ENCODE assay signal across 10 mouse cellular contexts in the genomic region with DNA sequence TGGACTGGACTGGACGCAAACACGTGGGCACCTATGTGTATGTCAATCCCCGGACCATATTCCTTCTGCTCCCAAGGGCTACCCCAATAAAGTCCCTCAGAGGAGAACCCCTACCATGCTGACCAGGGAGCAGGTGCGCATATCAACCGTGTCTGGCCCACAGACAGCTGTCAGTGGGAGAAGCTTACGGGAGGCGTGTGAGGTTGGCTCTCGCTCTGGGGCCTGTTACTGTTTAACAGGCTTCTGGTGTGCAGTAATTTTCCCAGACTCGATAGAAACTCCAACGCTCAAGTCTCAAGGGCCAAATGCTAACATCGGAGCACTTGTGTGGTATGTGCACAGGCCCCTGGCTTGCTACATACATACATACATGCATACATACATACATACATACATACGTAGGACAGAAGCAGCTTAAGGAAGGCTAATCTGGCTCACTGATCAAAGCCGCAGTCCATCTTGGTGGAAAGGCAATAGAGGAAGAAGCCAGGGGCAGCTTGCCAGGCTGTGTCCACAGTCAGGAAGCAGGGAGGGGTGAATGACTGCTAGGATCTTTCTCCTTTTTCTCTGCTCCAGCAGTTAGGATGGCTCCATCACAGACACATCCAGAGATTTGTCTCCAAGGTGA. TPM values are rescaled to one million over a fixed set of nuclear protein-coding genes. Genes with fewer than 3 reads are reported as not detected.
DNase-seq lines count a peak whose midpoint lies in the region; ATAC-seq and TF ChIP-seq lines count a peak whose summit lies in the region.
"Had no signal": no experiment of that assay in that cellular context is flagged by ENCODE, and none has a peak within 500 bp of the region (broad histone marks: within the 10 kb centered on the region; RNA-seq: fewer than 3 reads in every experiment).

No protein-coding gene starts in this region.

- no peak overlapping the region for H3K4me3 ChIP-seq in lung, embryonic 14.5 days (ENCODE audit: low read depth, low read length)
- H3K4me3 ChIP-seq: heart, embryonic 13.5 days; midbrain, embryonic 12.5 days had no signal

- peaks cover 4% of the 10 kb centered on the region; the same call in 1 of the 2 replicates for H3K4me1 ChIP-seq in lung, embryonic 14.5 days (ENCODE audit: insufficient read depth)
- H3K4me1 ChIP-seq: midbrain, embryonic 12.5 days had no signal

- no peak overlapping the region for H3K9ac ChIP-seq in lung, embryonic 14.5 days
- H3K9ac ChIP-seq: heart, embryonic 13.5 days; midbrain, embryonic 12.5 days had no signal

- DNase-seq in adrenal gland, postnatal 10 days, result peak; percentile 80
- DNase-seq in adrenal gland, adult 8-10 months, result no peak
- DNase-seq in layer of hippocampus, postnatal 10 days (ENCODE audit: low spot score in 2 of 2), result peak; percentile 48 to 49
- no peak for DNase-seq in layer of hippocampus, adult 9-10 months (ENCODE audit: low spot score)
- peak; percentile 66 for DNase-seq in lung, embryonic 14.5 days
- no peak for DNase-seq in testis, postnatal 14 days (ENCODE audit: low spot score)
- no peak for DNase-seq in thymus, postnatal 14 days

- no peak overlapping the region for H3K4me2 ChIP-seq in lung, embryonic 14.5 days
- H3K4me2 ChIP-seq: heart, embryonic 13.5 days; midbrain, embryonic 12.5 days had no signal

- WGBS in lung, embryonic 14.5 days, result 67% methylated on average over 13 of the region's 13 CpGs

- no peaks in the 10 kb centered on the region for H3K36me3 ChIP-seq in lung, embryonic 14.5 days (ENCODE audit: insufficient read depth)
- H3K36me3 ChIP-seq: heart, embryonic 13.5 days; midbrain, embryonic 12.5 days had no signal

- H3K9me3 ChIP-seq in lung, embryonic 14.5 days (ENCODE audit: low read depth, low read length), result no peaks in the 10 kb centered on the region
- H3K9me3 ChIP-seq: heart, embryonic 13.5 days; midbrain, embryonic 12.5 days had no signal

- peak overlapping the region; percentile 8; the same call in 1 of the 2 replicates for H3K27ac ChIP-seq in lung, embryonic 14.5 days (ENCODE audit: low read depth)
- H3K27ac ChIP-seq: heart, embryonic 13.5 days; midbrain, embryonic 12.5 days had no signal

- H3K27me3 ChIP-seq in lung, embryonic 14.5 days (ENCODE audit: insufficient read depth, low read length), result no peaks in the 10 kb centered on the region
- H3K27me3 ChIP-seq: heart, embryonic 13.5 days; midbrain, embryonic 12.5 days had no signal

- ATAC-seq in hematopoietic stem cell, adult 5-6 weeks (replicated peaks in 1 of 2; ENCODE audit: insufficient read depth in 1 of 2, low FRiP score in 2 of 2, low TSS enrichment in 1 of 2, low read depth in 1 of 2, poor library complexity in 2 of 2, severe bottlenecking in 2 of 2), result peak; percentile 51 to 63; a peak in 3 of 4 replicates
- no peak for ATAC-seq in lung, embryonic 14.5 days (ENCODE audit: insufficient read depth)

- TF ChIP-seq CTCF in lung, embryonic 14.5 days (IDR thresholded peaks at IDR 0.05; ENCODE audit: low read depth), result no peak

RNA-seq across cellular contexts. Expression of a gene that starts 27.8 kb away (rescaled TPM):
- 1,000 to 10,000 TPM in 1 of 2 experiments, 100 to 1,000 TPM in 1; 506 to 1,242 TPM for total RNA-seq in adrenal gland, postnatal 10 days (2021)
- 1,000 to 10,000 TPM; 1,640 to 3,396 (median 2,408) TPM for total RNA-seq in adrenal gland, adult 8-10 months (2022)
- total RNA-seq in layer of hippocampus, postnatal 10 days (2021), result 10 to 100 TPM; 55.4 to 56.7 TPM
- total RNA-seq in hematopoietic stem cell, adult 5-6 weeks (2017), result 35.7 and 45.6 TPM in 2 replicates
- polyA plus RNA-seq in lung, embryonic 14.5 days (2014; fragmentation: Nextera tagmentation; extraction: Ambion mirVana), result 51.4 and 58.0 TPM in 2 replicates

Comparison
In these comparisons a context has a peak if more than half of its experiments do, and no peak if none do; other contexts are left out.
1. DNase-seq: peak in adrenal gland, postnatal 10 days (single experiment), layer of hippocampus, postnatal 10 days (2 of 2) and lung, embryonic 14.5 days (single experiment); none in adrenal gland, adult 8-10 months (single experiment), layer of hippocampus, adult 9-10 months (single experiment), testis, postnatal 14 days (single experiment) and thymus, postnatal 14 days (single experiment).
2. RNA of a gene that starts 27.8 kb away (total RNA-seq): 1,640 to 3,396 TPM in adrenal gland, adult 8-10 months and 506 to 1,242 TPM in adrenal gland, postnatal 10 days; 55.4 to 56.7 TPM in layer of hippocampus, postnatal 10 days and 35.7 to 45.6 TPM in hematopoietic stem cell, adult 5-6 weeks; every median in the first group is over 4 times any median in the second.